Mouse (Mus musculus): ENCODE measurements around the gene Prcd.

DNA sequence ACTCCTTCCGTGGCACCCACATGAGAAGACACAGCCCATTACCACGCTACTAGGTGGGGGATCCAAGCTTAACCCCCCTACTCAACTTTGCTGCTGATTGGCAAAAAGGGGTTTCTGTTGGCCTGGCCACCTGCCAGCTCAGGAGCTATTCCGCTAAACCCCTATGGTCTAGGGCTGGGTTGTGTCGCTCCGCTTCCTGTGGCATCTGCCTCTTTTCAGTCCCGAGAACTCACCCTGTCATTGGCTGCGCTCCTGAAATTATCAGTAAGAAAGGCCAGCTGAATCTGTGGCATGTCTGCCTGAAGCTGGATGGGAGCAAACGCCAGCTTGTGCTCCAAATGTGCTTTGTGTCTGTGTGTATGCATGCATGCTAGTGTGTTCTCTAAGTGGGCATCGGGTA lies 6.8 kb downstream of the Prcd start:
- TF ChIP-seq EP300 (IDR thresholded peaks at IDR 0.05) (no peak), CTCF (IDR thresholded peaks at IDR 0.05) (no peak)
